Mouse (Mus musculus) brain, embryonic 14.5 days (tissue): ENCODE results near the gene Ifi27l2a. TPM values are rescaled to one million over a fixed set of nuclear protein-coding genes. Genes with fewer than 3 reads are reported as not detected.
"Not testable (repeated sequence)": the region's sequence is repeated elsewhere in the genome, so short reads cannot be mapped to it uniquely, and the experiment has no call there.

Experiments
- DNase-seq: peaks from one replicate; pipeline ENCODE4 v3.0.0-alpha.2; 2011; ENCODE audit warnings: low read depth
- CTCF ChIP-seq: fragments of 200-500 bp; IDR thresholded peaks from 2 replicates; pipeline ENCODE4 v1.5.1; 2012; ENCODE audit warnings: inconsistent platforms, mild to moderate bottlenecking, moderate library complexity, borderline replicate concordance; ENCODE audit not compliant: insufficient read depth, insufficient read length; ENCODE audit errors: extremely low read depth
- POLR2A ChIP-seq: fragments of 200-500 bp; IDR thresholded peaks from 2 replicates; pipeline ENCODE4 v1.6.1; 2012; ENCODE audit warnings: mild to moderate bottlenecking, inconsistent platforms, borderline replicate concordance; ENCODE audit not compliant: poor library complexity, insufficient read depth, insufficient read length, severe bottlenecking; ENCODE audit errors: extremely low read depth
- polyA plus RNA-seq: library from polyadenylated mRNA; depleted of rRNA; stranded (reverse); fragments of >200 nt; gene quantifications from 2 replicates; pipeline ENCODE4 v1.2.3, GENCODE M21; 2012

Gene Ifi27l2a
- polyA plus RNA-seq, 1 experiment = 7.3 TPM

DNA sequence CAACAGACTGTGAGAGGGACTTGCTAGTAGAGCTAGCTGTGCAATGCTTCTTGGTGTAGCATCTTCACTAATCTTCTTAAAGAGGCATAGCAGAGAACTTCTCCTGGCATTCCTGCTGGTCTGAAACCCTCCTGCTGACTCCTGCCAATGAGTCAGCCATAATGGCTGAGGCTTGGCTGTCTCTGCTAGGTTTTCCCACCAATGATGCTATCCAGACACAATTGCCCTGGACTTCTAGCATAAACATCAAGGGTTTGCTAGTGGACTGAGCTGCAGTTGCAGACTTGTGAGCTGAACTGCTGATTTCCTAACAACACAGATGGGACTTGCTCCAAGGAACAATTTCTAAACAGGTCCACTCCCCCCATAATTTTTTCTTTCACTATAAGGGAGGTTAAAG lies 9.9 kb upstream of the Ifi27l2a start:
- DNase-seq = no peak
- TF ChIP-seq CTCF (no peak), POLR2A (no peak)

DNA sequence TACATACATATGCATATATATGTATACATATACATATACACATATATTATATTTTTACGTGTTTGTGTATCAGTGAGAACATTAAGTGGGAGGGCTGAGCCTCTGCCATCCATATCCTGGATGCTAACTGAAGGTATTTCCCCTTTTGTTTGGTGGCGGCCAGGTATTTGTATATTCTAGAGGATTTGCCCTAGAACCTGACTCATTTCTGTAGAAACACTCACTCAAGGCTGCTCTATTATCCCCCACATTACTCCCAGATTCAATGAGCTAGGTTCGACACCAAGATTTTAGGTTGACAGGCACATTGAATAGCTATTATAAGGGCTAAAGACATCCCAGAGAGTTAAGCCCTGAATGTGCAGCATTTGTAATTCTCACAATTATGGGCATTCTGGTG lies 1.6 kb upstream of the Ifi27l2a start:
- no peak for TF ChIP-seq CTCF
- no peak for TF ChIP-seq POLR2A
- DNase-seq = no peak

DNA sequence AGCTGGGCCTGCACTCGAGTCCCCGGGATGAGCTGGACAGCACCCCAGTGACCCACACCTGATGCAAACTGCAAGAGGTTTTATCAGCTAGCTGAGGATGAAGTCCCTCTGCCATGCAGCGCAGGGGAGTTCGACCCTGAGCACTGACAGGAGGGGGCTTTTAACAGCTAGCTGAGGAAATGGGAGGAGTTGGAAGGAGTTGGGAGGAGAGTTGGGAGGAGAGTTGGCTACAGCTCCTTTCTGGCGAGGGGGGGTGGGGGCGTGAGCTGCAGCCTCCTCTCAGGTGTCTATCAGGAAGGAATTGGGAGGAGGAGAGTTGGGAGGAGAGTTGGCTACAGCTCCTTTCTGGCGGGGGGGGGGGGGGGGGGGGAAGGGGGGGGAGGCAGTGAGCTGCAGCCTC lies 781 bp upstream of the Ifi27l2a start:
- DNase-seq = not testable (repeated sequence)

DNA sequence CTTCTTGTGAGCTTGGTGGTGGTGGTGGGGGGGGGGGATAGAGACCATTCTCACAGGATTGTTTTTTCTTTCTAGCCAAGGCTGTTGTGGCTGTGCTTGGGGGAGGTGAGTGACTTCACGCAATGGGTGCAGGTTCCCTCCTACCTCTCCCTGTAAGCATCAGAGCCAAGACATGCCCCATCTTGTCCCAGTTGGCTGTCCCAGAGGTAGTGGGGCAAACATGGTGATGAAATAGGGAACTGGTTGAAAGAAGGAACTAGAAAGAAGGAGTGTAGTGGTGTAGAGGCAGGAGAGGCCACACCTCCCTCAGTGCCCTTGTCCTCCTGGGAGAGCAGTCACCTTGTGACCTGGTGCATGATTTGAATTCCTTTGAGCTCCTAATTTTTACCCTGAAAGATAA lies 5.9 kb downstream of the Ifi27l2a start:
- TF ChIP-seq CTCF (no peak), POLR2A (no peak)
- no peak for DNase-seq

DNA sequence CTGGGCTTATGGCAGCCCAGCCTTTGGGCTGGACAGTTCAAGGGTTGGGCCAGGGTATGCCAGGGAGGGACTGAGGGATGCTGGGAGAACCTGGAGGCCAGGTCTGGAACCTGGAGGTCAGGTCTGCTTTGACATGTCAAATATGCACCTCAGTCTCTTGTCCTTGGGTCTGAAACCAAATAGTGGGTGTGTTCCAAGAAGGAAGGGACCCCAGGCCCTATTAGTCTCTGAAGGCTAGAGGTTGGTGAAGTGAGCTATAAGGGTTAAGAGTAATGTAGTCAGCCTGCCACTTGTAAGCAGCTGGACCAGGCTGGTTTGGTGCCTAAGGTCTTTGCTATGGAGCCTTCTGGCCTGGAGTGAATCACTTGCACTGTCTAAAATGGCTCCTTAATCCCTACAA lies 8.6 kb downstream of the Ifi27l2a start:
- DNase-seq = no peak
- no peak for TF ChIP-seq CTCF
- no peak for TF ChIP-seq POLR2A

DNA sequence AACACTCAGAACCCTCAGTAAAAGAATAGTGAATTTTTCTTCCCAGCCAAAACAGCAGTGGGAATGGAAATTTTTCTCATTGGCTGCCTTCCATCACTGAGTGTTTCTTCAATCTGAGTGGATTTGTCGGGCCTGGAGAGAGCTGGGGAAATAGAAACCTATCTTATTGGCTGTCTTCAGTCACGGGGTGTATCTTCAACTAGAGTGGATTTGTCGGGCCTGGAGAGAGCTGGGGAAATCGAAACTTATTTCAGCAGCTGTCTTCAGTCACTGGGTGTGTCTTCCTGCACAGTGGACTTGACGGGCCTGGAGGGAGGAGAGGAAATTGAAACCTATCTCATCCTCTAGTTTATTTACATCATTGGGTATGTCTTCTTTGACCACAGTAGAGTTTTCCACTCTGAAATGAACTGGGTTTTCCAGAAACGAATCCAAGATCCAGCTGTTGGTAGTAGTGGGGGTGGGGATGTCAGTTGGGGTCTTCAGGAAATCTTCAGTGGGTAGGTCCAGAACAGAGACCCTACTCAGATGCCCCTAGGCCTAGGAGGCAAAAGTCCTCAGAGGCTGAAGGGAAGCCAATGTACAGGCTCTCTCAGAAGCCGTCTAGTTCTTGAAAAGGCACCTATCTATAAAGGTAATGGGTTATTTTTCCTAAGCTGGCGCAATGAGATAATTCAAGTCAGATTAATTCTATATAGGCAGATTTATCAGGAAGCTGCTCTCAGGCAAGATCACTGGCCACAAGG lies 9.3 kb downstream of the Ifi27l2a start, which contains the start of gene Ifi27:
Gene Ifi27 (plus strand): TSS at position 226 of the 746 bp plus-strand sequence.
- DNase-seq = peak; percentile 13
- no peak for TF ChIP-seq POLR2A
- no peak for TF ChIP-seq CTCF

DNA sequence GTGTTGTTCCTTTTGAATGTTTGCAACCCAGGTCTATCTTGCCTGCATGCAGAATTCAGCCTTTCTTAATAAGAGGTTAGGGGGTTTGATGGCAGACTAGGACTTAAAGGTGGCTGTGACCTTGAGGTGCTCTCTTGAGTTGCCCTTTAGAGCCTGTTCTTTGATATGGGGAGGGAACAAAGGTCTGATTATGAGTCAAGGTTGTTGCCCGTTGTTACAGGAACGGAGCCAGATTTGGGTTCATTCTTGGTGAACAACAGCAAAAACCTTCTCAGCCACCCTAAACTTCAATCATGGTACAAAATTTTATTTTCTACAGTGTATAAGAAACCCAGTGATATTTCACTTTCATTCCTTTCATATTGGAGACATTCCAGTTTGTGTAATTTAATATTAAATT lies 10.1 kb downstream of the Ifi27l2a start:
- no peak for DNase-seq
- TF ChIP-seq POLR2A = no peak

DNA sequence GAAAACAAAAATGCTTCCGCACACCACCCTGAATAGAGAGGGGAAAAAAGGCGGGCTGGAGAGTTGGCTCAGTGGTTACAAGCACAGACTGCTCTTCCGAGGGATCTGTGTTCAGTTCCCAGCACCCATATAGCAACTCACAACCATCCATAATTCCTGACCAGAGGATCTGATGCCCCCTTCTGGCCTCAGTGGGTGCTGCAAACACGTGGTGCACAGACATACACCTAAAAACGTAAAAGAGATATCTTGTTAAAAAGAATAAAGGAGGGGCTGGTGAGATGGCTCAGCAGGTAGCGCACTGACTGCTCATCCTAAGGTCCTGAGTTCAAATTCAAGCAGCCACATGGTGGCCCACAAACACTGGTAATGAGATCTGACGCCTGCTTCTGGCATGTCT lies 16.8 kb downstream of the Ifi27l2a start:
- TF ChIP-seq CTCF (no peak), POLR2A (no peak)
- no peak for DNase-seq

DNA sequence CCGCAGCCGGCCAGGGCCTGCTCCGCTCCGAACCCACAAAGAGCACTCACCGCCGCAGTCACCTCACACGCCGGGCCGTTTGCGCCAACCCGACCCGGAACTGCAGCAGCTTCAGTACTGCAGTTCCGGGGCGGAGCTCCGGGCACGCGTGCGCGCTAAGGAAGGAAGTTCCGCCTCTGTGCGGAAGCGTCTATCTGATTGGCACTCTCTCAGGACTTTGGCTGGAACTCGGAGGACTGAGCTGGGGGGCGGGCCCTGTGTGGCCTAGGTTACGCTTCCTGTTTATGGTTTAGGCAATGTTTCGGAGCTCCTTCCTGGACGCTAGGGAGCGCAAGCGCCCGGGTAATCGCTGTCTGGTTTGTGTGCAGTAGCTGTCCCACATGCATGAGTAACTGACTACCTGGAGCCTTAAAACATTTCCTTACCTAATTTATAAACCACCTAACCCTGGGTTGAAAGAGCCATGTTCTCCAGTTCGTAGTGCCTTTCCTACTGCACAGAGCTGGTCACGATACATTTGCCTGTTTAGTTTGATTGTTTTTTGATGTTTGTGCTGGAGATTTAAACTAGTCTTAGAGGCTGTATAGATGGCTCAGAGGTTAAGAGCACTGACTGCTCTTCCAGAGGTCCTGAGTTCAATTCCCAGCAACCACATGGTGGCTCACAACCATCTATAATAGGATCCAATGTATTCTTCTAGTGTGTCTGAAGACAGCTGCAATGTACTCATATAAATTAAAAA lies 17.6 kb downstream of the Ifi27l2a start, which contains the start of gene Ddx24:
Gene Ddx24 (minus strand): TSS at position 102 of the 742 bp plus-strand sequence.
- peak; percentile 89 for TF ChIP-seq CTCF
- peak; percentile 68; the same call in 1 of the 2 replicates for TF ChIP-seq POLR2A
- DNase-seq = peak; percentile 100

DNA sequence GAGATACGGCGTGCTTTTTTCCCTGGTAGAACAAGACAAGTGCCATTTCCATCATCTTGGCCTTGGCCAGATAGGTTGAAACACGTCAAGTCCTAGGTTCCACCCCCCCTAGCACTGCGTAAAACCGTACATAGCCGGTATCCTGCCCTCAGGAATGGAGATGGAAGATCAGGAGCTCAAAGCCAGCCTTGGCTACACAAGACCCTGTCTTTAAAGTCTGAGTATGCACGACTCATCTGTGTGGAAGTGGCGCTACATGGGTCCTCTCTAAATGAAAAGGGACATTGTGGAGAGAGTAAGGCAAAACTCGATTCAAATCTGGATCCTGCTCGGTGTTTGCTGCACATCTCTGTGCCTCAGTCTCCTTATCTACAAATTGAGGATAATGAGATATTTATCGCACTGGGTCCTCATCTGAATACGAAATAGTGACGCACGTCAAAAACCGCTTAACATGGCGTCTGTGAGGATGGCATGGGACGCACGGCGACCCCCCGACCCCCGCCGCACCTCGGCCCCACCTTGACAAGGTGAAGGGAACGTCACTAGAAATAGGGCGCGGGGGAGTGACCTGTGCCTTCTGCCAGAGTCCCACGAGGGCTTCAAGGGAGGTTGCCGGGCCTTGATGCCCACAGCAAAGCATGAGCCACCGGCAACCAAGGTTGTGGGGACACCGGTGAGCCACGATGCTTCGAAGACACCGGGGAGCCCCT lies 18.3 kb downstream of the Ifi27l2a start:
- no peak for DNase-seq

DNA sequence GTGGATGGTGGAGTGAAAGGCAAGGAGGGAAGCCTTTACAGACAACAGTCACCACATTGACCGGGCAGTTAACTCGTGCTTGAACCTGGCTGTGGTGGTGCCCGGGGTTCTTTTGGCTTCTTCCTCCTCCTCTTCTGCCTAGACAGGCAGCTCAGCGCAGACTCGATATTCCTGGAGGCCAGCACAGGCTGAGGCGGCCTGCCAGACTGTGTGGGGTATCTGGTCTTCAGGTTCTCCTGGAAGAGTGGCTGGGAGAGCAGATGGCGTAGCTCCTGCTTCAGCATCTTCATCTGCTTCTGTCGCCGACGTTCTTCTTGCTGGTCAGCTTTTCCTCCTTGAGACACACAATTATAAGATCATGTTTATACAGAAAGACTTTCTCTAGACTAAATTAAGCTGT lies 35.3 kb downstream of the Ifi27l2a start:
- TF ChIP-seq CTCF (no peak), POLR2A (no peak)
- no peak for DNase-seq

More for the DNA sequence above, 18.3 kb downstream of the Ifi27l2a start:
- no peak for TF ChIP-seq CTCF
- no peak for TF ChIP-seq POLR2A

DNA sequence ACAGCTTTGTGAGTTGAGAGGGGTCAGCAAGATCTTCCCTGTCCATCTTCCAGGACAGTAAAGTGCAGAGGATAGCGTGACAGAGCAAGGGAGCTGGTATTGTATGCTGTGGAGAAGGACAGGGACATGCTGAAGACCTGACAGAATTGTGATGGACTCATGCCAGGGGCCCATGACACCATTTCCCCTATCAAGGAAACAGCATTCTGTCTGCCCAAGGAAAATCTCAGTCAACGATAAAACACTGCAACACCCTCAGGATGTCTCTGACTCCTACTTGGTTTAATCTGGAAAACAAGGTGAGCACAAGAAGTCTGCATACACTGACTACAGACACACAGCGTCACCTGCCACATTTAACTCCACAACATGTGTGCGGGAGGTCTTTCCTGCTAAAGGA lies 35.8 kb downstream of the Ifi27l2a start, which contains the start of gene 9330161L09Rik:
Gene 9330161L09Rik (minus strand): TSS at position 101 of the 400 bp plus-strand sequence.
- no peak for TF ChIP-seq CTCF
- TF ChIP-seq POLR2A = no peak

More for the DNA sequence above, 35.8 kb downstream of the Ifi27l2a start, which contains the start of gene 9330161L09Rik:
- no peak for DNase-seq
